Mouse (Mus musculus) intestine, embryonic 16.5 days (tissue): ENCODE data around the gene Olfr38. TPM values are rescaled to one million over a fixed set of nuclear protein-coding genes. Genes with fewer than 3 reads are reported as not detected.
A peak's percentile ranks its signal among the peaks of the same experiment; 100 is the strongest.

Source experiments
- ATAC-seq: fragments of 200-750 bp; cut with Nextera tagmentation; 2 replicates; pipeline ENCODE4 v1.8.0; 2017; ENCODE audit warnings: moderate TSS enrichment, moderate library complexity
- H3K27ac ChIP-seq: fragments of 300-500 bp; sonication (generic); 2 replicates; pipeline ENCODE4 v1.5.1; 2014; ENCODE audit warnings: mild to moderate bottlenecking, low read length
- H3K27me3 ChIP-seq: fragments of 300-500 bp; sonication (generic); replicated peaks from 2 replicates; pipeline ENCODE4 v1.6.1; 2014; ENCODE audit warnings: low read length, control low read depth, mixed read lengths; ENCODE audit not compliant: control insufficient read depth, insufficient read depth
- H3K36me3 ChIP-seq: fragments of 300-500 bp; sonication (generic); 2 replicates; pipeline ENCODE4 v1.6.1; 2014; ENCODE audit warnings: low read length, control low read depth; ENCODE audit not compliant: control insufficient read depth, insufficient read depth
- H3K4me1 ChIP-seq: fragments of 300-500 bp; sonication (generic); 2 replicates; pipeline ENCODE4 v1.6.1; 2014; ENCODE audit warnings: low read length, control low read depth, mixed read lengths; ENCODE audit not compliant: control insufficient read depth, insufficient read depth
- H3K4me2 ChIP-seq: fragments of 300-500 bp; sonication (generic); 2 replicates; pipeline ENCODE4 v1.6.1; 2014; ENCODE audit warnings: low read depth, low read length, control low read depth
- H3K4me3 ChIP-seq: fragments of 300-500 bp; sonication (generic); 2 replicates; pipeline ENCODE4 v1.5.1; 2014; ENCODE audit warnings: mild to moderate bottlenecking, low read length
- H3K9ac ChIP-seq: fragments of 300-500 bp; sonication (generic); 2 replicates; pipeline ENCODE4 v1.6.1; 2014; ENCODE audit warnings: low read depth, low read length
- H3K9me3 ChIP-seq: fragments of 300-500 bp; sonication (generic); 2 replicates; pipeline ENCODE4 v1.6.1; 2016; ENCODE audit warnings: low read length, control low read depth; ENCODE audit not compliant: control insufficient read depth
- WGBS: fragments of 180-500 bp; shearing (Covaris S2); extraction: QIAGEN DNeasy Blood & Tissue Kit; methylation state at CpG from one replicate; pipeline ENCODE4 v1.1.7; 2014; 5-methylcytosine and 5-hydroxymethylcytosine counted together
- polyA plus RNA-seq: library from polyadenylated mRNA; unstranded; fragments of >200 nt; fragmentation: Nextera tagmentation; extraction: Ambion mirVana; gene quantifications from 2 replicates; pipeline ENCODE4 v1.2.1, GENCODE M21; 2015

Olfr38 gene
- polyA plus RNA-seq, result not detected in 2 replicates

DNA sequence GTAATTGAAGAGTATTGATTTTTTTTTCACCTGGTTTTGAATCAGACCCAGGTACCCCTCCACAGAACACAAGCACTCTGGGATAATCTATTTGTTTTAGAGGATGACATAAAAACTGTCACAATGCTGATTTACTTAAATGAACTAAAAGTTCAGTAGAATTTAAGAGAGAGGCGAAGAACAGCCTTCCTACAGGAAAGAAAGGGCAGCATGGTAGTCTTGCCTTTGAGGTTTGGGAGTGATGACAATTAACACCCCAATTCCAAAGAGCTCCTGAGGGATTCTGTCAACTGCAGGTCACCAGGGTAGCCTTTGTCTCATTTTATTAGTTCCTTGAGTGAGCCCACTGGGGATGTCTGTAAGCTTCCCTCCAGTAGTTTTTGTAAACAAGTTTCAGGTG, at the start of gene Olfr38:
Olfr38 (plus strand) TSS at position 301 of the 400 bp plus-strand sequence.
- no peak for ATAC-seq
- Histone ChIP-seq H3K27me3 (no peaks in the 10 kb centered on the region), H3K9ac (no peak within 1 kb of the TSS), H3K4me2 (no peak within 1 kb of the TSS), H3K4me3 (no peak within 1 kb of the TSS), H3K27ac (no peak within 1 kb of the TSS), H3K9me3 (no peaks in the 10 kb centered on the region), H3K36me3 (no peaks in the 10 kb centered on the region), H3K4me1 (no peaks in the 10 kb centered on the region)
- WGBS, result 69% methylated on average over 1 of the region's 1 CpGs

DNA sequence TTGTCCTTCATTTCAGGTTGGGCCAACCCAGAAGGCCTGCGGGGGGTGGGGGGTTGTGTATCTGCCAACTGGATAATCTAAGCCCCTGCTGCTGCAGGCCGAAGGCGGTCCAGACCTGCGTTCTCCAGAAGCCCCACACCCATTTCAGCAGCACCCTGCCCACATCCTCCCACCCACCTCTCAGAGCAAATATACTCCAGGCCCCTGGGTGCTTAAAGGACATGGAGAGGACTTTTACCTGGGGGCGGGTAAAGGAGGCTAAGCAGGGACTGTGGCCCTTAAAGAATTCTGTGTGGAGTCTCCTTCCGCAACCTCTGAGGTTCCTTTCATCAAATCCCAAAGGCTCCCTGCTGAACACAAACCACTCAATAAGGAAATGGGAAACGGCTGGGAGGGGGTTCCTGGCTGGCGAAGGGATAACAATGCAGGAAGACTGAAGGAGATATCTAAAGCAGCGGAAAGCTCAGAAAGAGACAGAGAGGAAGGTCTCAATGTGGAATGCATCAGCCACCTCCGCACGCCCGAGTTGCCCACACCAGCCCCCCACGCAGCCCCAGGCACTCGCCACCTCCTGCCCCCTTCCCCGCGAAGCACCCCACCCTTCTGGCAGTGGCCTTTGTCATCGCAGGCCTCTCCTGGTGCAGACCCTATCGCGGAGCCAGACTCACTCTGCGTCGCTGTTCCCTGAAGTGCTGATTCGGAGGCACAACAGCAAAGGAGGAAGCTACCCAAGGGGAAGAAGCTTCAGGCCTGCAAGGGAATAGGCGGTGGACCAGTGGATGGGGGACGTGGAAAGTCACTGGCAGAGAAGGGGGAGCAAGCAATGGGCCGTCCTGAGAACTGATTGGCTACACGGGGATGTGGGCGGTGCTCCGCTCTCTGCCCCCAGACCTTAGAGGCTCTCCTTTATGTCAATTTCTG, 46.7 kb upstream of the Olfr38 start, which contains the start of gene Tcaf1:
Tcaf1 (minus strand) TSS at position 798 of the 921 bp plus-strand sequence.
- peak; percentile 99 for ATAC-seq
- H3K9ac ChIP-seq, result peak within 1 kb of the TSS; percentile 85
- no peaks in the 10 kb centered on the region for H3K36me3 ChIP-seq
- 1% methylated on average over 28 of the region's 28 CpGs for WGBS
- H3K27me3 ChIP-seq, result no peaks in the 10 kb centered on the region
- H3K9me3 ChIP-seq, result no peaks in the 10 kb centered on the region
- H3K27ac ChIP-seq, result peak within 1 kb of the TSS; percentile 86
- H3K4me2 ChIP-seq, result peak within 1 kb of the TSS; percentile 72
- peaks cover 5% of the 10 kb centered on the region; the same call in 1 of the 2 replicates for H3K4me1 ChIP-seq
- peak within 1 kb of the TSS; percentile 73 for H3K4me3 ChIP-seq

DNA sequence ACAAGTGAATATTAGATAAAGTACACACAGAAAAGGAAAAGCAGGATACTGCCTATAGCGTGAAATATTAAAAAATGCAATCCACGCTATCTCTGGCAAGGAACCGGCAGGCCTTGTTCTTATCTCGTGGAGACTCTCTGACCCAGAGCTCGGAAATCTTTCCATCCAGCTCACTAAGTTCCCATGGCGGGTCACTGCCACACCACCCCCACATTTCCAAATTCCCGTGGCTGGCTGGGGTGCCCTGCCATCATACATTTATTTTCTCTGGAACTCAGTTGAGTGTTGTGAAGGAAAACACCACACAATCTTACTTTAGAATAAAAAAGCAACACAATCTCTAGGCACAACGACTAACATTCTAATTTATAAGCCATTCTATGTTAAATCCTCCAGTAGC, 41.5 kb upstream of the Olfr38 start:
- no peaks in the 10 kb centered on the region for H3K4me1 ChIP-seq
- ATAC-seq, result no peak
- WGBS, result 71% methylated on average over 8 of the region's 8 CpGs
- H3K9me3 ChIP-seq, result no peaks in the 10 kb centered on the region
- H3K9ac ChIP-seq, result no peak overlapping the region
- H3K36me3 ChIP-seq, result no peaks in the 10 kb centered on the region
- H3K4me3 ChIP-seq, result no peak overlapping the region
- H3K27ac ChIP-seq, result no peak overlapping the region
- H3K4me2 ChIP-seq, result no peak overlapping the region
- H3K27me3 ChIP-seq, result no peaks in the 10 kb centered on the region

DNA sequence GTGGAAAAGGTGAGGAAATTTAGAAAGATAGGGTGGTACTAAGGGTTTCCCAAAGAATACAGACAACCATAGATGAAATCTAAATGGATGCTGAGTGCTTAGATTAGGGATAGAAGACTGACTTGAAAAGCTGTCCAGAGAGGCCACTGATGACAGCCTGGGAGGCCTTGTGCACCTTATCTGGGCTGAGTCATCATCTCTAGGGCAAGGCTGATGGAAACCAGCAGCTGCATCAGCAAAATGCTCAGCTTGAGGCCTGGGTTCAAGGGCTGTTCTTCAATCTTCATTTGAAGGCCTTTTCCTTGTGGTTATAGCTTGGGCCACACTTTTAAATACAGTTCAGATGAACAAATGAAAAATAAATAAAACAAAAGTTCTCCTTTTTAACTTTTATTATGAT, 38.2 kb upstream of the Olfr38 start:
- H3K27ac ChIP-seq, result no peak overlapping the region
- no peaks in the 10 kb centered on the region for H3K36me3 ChIP-seq
- H3K4me3 ChIP-seq, result no peak overlapping the region
- H3K9ac ChIP-seq, result no peak overlapping the region
- H3K4me1 ChIP-seq, result no peaks in the 10 kb centered on the region
- no peak for ATAC-seq
- no peaks in the 10 kb centered on the region for H3K27me3 ChIP-seq
- H3K9me3 ChIP-seq, result no peaks in the 10 kb centered on the region
- H3K4me2 ChIP-seq, result no peak overlapping the region

- ATAC-seq, result no peak
- Histone ChIP-seq H3K27me3 (no peaks in the 10 kb centered on the region), H3K4me1 (no peaks in the 10 kb centered on the region), H3K9ac (no peak within 1 kb of the TSS), H3K4me3 (no peak within 1 kb of the TSS), H3K27ac (no peak within 1 kb of the TSS), H3K36me3 (no peaks in the 10 kb centered on the region), H3K4me2 (no peak within 1 kb of the TSS), H3K9me3 (no peaks in the 10 kb centered on the region)
- WGBS, result 94% methylated on average over 1 of the region's 1 CpGs
These were observed 17.1 kb upstream of the Olfr38 start, which contains the start of gene Olfr453 for GRCm38 (mm10) chr6:42739071-42739470. Olfr453 (plus strand) TSS chr6:42739371.

DNA sequence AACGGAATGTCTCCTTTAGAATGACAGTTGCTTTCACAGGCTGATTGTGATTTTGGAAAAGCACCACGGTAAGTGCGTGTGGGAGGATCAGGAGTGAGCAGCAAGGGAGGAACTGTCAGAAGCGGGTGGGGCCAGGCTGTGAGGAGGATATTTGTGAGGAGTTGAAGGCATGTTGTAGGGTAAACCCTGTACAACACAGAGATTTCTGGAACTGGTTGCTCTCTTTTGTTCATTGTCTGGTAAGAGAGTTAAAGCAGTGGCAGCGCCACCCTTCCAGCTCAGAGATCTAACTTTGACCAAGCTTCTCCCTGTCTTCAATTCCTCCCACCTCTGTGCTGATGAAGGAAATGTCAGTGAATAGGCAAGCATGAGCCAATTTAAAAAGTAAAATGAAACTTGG, 13.9 kb upstream of the Olfr38 start:
- Histone ChIP-seq H3K4me2 (no peak overlapping the region), H3K27ac (no peak overlapping the region), H3K4me1 (no peaks in the 10 kb centered on the region), H3K36me3 (no peaks in the 10 kb centered on the region), H3K9ac (no peak overlapping the region), H3K9me3 (no peaks in the 10 kb centered on the region), H3K27me3 (no peaks in the 10 kb centered on the region), H3K4me3 (no peak overlapping the region)
- WGBS, result 80% methylated on average over 5 of the region's 5 CpGs
- ATAC-seq, result no peak

- no peaks in the 10 kb centered on the region for H3K4me1 ChIP-seq
- no peak for ATAC-seq
- H3K9me3 ChIP-seq, result no peaks in the 10 kb centered on the region
- H3K27me3 ChIP-seq, result no peaks in the 10 kb centered on the region
- no peak overlapping the region for H3K9ac ChIP-seq
- no peak overlapping the region for H3K4me3 ChIP-seq
- no peak overlapping the region for H3K27ac ChIP-seq
- H3K4me2 ChIP-seq, result no peak overlapping the region
- H3K36me3 ChIP-seq, result no peaks in the 10 kb centered on the region
These were observed 8.4 kb upstream of the Olfr38 start for GRCm38 (mm10) chr6:42747846-42748245.

GRCm38 (mm10) chr6:42777066-42777465, 20.9 kb downstream of the Olfr38 start:
- Histone ChIP-seq H3K4me2 (no peak overlapping the region), H3K36me3 (no peaks in the 10 kb centered on the region), H3K27me3 (no peaks in the 10 kb centered on the region), H3K9ac (no peak overlapping the region), H3K4me3 (no peak overlapping the region), H3K9me3 (no peaks in the 10 kb centered on the region), H3K27ac (no peak overlapping the region), H3K4me1 (no peaks in the 10 kb centered on the region)
- 94% methylated on average over 1 of the region's 1 CpGs for WGBS
- no peak for ATAC-seq

DNA sequence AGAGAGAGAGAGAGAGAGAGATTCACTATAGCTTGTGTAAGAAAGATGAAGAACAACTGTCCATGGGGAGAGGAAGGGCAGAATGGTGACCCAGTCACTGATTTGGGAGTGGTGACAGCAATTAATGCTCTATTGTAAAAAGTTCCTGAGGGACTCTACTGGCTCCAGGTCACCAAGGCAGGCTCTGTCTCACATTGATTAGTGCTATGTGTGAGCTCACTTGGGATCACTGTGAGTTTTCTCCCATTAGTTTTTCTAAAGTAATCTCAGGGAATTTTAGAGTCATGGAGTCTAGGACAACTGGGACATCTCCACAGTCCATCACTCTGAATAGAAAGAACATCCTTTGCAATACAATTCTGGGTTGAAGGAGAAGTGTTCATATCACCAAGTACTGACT, 28.6 kb downstream of the Olfr38 start, which contains the start of gene Olfr452:
Olfr452 (plus strand) TSS at position 301 of the 400 bp plus-strand sequence.
- H3K27ac ChIP-seq, result no peak within 1 kb of the TSS
- H3K9ac ChIP-seq, result no peak within 1 kb of the TSS
- no peaks in the 10 kb centered on the region for H3K27me3 ChIP-seq
- no peak within 1 kb of the TSS for H3K4me2 ChIP-seq
- no peaks in the 10 kb centered on the region for H3K36me3 ChIP-seq
- ATAC-seq, result no peak
- no peaks in the 10 kb centered on the region for H3K4me1 ChIP-seq
- no peak within 1 kb of the TSS for H3K4me3 ChIP-seq
- H3K9me3 ChIP-seq, result no peaks in the 10 kb centered on the region
